Mouse (Mus musculus) adrenal gland, adult 8-10 months (tissue): Measurements from ENCODE around the gene Jmjd8. TPM values are rescaled to one million over a fixed set of nuclear protein-coding genes. Genes with fewer than 3 reads are reported as not detected.

Experiments used
- DNase-seq: peaks from one replicate; pipeline ENCODE4 v3.0.0; 2022
- microRNA-seq, 2 experiments: library from miRNA; unstranded; fragments of <30 nt; microRNA quantifications; one replicate each; pipeline ENCODE4 v1.2.0; 2022
- total RNA-seq, 4 experiments: library from RNA; stranded (reverse); gene quantifications; 2 replicates each; pipeline ENCODE4 v1.2.4; 2022

The Jmjd8 gene
- total RNA-seq, 4 experiments from 2014 or later, result 104 to 137 (median 119) TPM

GRCm38 (mm10) chr17:25879750-25880149, 51.1 kb downstream of the Jmjd8 start:
- DNase-seq, result peak; percentile 13

GRCm38 (mm10) chr17:25880196-25880910, 51.7 kb downstream of the Jmjd8 start, which contains the start of gene Wfikkn1:
Wfikkn1 (minus strand) TSS chr17:25880858.
- DNase-seq, result no peak

GRCm38 (mm10) chr17:25880913-25881641, 52.4 kb downstream of the Jmjd8 start:
- peak; percentile 28 for DNase-seq

Small RNAs within 50 kb of the gene (microRNA-seq; reads per million reads assigned to microRNA genes)
- gene Mir3082 (0.67 to 1.6 reads per million in 2 experiments), gene Mir6966 (0.34 to 0.35 reads per million in 2 experiments)

Other genes starting within 250 kb of the Jmjd8 start
- gene Lmf1, start 249.8 kb upstream of the Jmjd8 start, total RNA-seq, result 10 to 100 TPM; 36.0 to 39.9 (median 38.2) TPM
- gene Gng13, start 111.7 kb upstream of the Jmjd8 start, total RNA-seq, result 1 to 10 TPM in 1 of 4 experiments, under 1 TPM in 1, not detected in 2; 0.74 to 2.9 TPM
- gene Chtf18, start 101.4 kb upstream of the Jmjd8 start, total RNA-seq, result 1 to 10 TPM; 1.2 to 4.9 (median 2.6) TPM
- 10 to 100 TPM; 17.8 to 23.5 (median 20.4) TPM for gene Rpusd1, start 101.2 kb upstream of the Jmjd8 start, total RNA-seq
- under 1 TPM; 0.09 to 0.52 (median 0.30) TPM for gene Mslnl, start 92.8 kb upstream of the Jmjd8 start, total RNA-seq
- gene Msln, start 74.5 kb upstream of the Jmjd8 start, total RNA-seq, result 1 to 10 TPM; 4.8 to 7.1 (median 6.0) TPM
- gene Narfl, start 55.1 kb upstream of the Jmjd8 start, total RNA-seq, result 10 to 100 TPM; 34.8 to 45.2 (median 40.1) TPM
- 10 to 100 TPM; 21.4 to 67.2 (median 55.9) TPM for gene Haghl, start 43.2 kb upstream of the Jmjd8 start, total RNA-seq
- under 1 TPM in 1 of 4 experiments, not detected in 3; 0.15 TPM for gene Ccdc78, start 42.3 kb upstream of the Jmjd8 start, total RNA-seq
- 100 to 1,000 TPM in 3 of 4 experiments, 10 to 100 TPM in 1; 91.1 to 131 (median 117) TPM for gene Fam173a, start 36.0 kb upstream of the Jmjd8 start, total RNA-seq
- gene AC134908.4, start 33.2 kb upstream of the Jmjd8 start, total RNA-seq, result not detected
- gene Metrn, start 31.7 kb upstream of the Jmjd8 start, total RNA-seq, result 10 to 100 TPM; 31.4 to 45.8 (median 39.3) TPM
- 10 to 100 TPM; 37.9 to 62.9 (median 43.0) TPM for gene Fbxl16, start 19.8 kb upstream of the Jmjd8 start, total RNA-seq
- gene Wdr24, start 5.2 kb upstream of the Jmjd8 start, total RNA-seq, result 10 to 100 TPM; 21.9 to 28.0 (median 24.5) TPM
- 100 to 1,000 TPM; 184 to 246 (median 214) TPM for gene Stub1, start 4.5 kb downstream of the Jmjd8 start, total RNA-seq
- 10 to 100 TPM; 14.7 to 79.0 (median 33.0) TPM for gene Rhbdl1, start 8.4 kb downstream of the Jmjd8 start, total RNA-seq
- gene Gm20683, start 12.9 kb downstream of the Jmjd8 start, total RNA-seq, result 10 to 100 TPM in 3 of 4 experiments, 1 to 10 TPM in 1; 7.3 to 36.4 (median 20.8) TPM
- gene Rhot2, start 16.0 kb downstream of the Jmjd8 start, total RNA-seq, result 100 to 1,000 TPM in 3 of 4 experiments, 10 to 100 TPM in 1; 89.3 to 155 (median 139) TPM
- 10 to 100 TPM; 14.7 to 41.8 (median 22.9) TPM for gene Wdr90, start 32.6 kb downstream of the Jmjd8 start, total RNA-seq
- 100 to 1,000 TPM; 264 to 492 (median 338) TPM for gene Mcrip2, start 39.9 kb downstream of the Jmjd8 start, total RNA-seq
- gene Mettl26, start 46.2 kb downstream of the Jmjd8 start, total RNA-seq, result 100 to 1,000 TPM; 113 to 215 (median 150) TPM
- 1 to 10 TPM; 1.6 to 2.9 (median 2.0) TPM for gene Wfikkn1, start 52.0 kb downstream of the Jmjd8 start, total RNA-seq
- 10 to 100 TPM; 33.9 to 65.0 (median 36.3) TPM for gene Rab40c, start 90.9 kb downstream of the Jmjd8 start, total RNA-seq
- 100 to 1,000 TPM; 101 to 126 (median 111) TPM for gene Pigq, start 116.1 kb downstream of the Jmjd8 start, total RNA-seq
- gene Nhlrc4, start 116.1 kb downstream of the Jmjd8 start, total RNA-seq, result not detected
- gene A930017K11Rik, start 123.7 kb downstream of the Jmjd8 start, total RNA-seq, result not detected
- gene Capn15, start 156.9 kb downstream of the Jmjd8 start, total RNA-seq, result 10 to 100 TPM; 20.1 to 34.6 (median 24.9) TPM
- 10 to 100 TPM; 22.7 to 37.2 (median 29.9) TPM for gene Rab11fip3, start 240.7 kb downstream of the Jmjd8 start, total RNA-seq